Mouse (Mus musculus): Measurements from ENCODE around the gene Chic2. TPM values are rescaled to one million over a fixed set of nuclear protein-coding genes. Genes with fewer than 3 reads are reported as not detected.

Gene Chic2
- polyA plus RNA-seq, 1 experiment from 2014 or later: 20.4 TPM

DNA sequence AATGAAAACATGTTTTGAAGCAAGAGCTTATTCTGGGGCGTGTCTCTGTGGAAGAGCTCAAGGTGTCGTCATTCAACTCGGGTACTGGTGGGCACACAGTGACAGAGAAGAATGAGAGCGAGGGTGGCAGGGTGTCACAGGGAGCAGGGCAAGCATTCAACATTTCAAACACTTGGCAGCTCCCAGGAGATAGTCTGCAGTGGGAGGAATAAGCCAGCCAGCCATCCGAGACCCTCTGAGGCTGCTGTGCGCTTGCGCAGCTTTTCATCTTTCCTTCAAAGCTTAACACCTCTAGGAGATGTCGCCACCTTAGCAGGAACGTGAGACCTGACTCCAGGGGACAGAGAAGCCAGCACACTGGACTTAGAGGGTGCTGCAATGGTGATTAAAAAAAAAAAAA, 88.2 kb downstream of the Chic2 start:
- Histone ChIP-seq H3K4me3 (replicated peaks; ENCODE audit: low read length) (no peak overlapping the region), H3K4me1 (ENCODE audit: control insufficient read depth, insufficient read depth, low read length) (peaks cover 9% of the 10 kb centered on the region; the same call in 1 of the 2 replicates), H3K9me3 (replicated peaks; ENCODE audit: control insufficient read depth, low read length) (no peaks in the 10 kb centered on the region), H3K27ac (ENCODE audit: low read length) (no peak overlapping the region), H3K36me3 (ENCODE audit: control insufficient read depth, insufficient read depth, low read length) (no peaks in the 10 kb centered on the region), H3K27me3 (ENCODE audit: control insufficient read depth, insufficient read depth, low read length) (no peaks in the 10 kb centered on the region), H3K9ac (ENCODE audit: low read length) (no peak overlapping the region), H3K4me2 (ENCODE audit: low read depth, low read length) (no peak overlapping the region)
- ATAC-seq (ENCODE audit: insufficient read depth, low FRiP score): no peak
- WGBS: 32% methylated on average over 9 of the region's 9 CpGs

DNA sequence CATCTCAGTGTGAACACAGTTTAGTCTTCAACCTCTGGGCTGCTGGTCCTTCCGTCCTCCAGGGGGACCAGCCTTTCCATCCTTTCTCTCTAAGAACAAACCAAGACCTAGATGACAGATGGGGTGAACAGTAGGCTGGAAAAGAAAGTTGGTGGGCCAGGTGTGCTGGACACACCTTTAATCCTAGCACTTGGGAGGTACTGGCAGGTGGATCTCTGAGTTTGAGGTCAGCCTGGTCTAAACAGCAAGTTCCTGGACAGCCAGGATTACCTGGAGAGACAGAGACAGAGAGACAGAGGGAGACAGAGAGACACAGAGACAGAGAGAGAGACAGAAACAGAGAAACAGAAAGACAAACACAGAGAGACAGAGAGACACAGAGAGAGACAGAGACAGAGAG, 89.0 kb downstream of the Chic2 start:
- Histone ChIP-seq H3K4me2 (ENCODE audit: low read depth, low read length) (no peak overlapping the region), H3K27me3 (ENCODE audit: control insufficient read depth, insufficient read depth, low read length) (no peaks in the 10 kb centered on the region), H3K9ac (ENCODE audit: low read length) (no peak overlapping the region), H3K9me3 (replicated peaks; ENCODE audit: control insufficient read depth, low read length) (no peaks in the 10 kb centered on the region), H3K27ac (ENCODE audit: low read length) (no peak overlapping the region), H3K4me1 (ENCODE audit: control insufficient read depth, insufficient read depth, low read length) (peaks cover 7% of the 10 kb centered on the region; the same call in 1 of the 2 replicates), H3K36me3 (ENCODE audit: control insufficient read depth, insufficient read depth, low read length) (no peaks in the 10 kb centered on the region), H3K4me3 (replicated peaks; ENCODE audit: low read length) (no peak overlapping the region)
- 80% methylated on average over 1 of the region's 1 CpGs for WGBS
- ATAC-seq (ENCODE audit: insufficient read depth, low FRiP score): no peak

DNA sequence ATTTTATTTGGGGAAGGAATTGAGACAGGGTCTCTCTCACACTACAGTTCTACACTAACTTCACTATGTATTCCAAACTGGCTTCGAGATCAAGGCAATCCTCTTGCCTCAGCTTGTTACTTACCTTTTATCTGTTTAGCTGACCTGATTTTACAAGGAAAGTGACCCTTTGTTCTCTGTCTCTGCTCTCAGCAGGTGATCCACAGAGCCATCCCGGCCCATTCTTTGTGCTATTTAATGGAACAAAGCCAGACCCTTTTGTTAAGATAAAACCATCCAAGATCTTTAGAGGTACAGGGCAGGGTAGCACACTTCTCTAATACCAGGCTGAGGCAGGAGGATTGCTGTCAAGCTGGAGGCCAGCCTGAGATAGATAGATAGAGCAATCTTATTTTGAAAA, 91.6 kb downstream of the Chic2 start:
- no peak overlapping the region for H3K9ac ChIP-seq (ENCODE audit: low read length)

DNA sequence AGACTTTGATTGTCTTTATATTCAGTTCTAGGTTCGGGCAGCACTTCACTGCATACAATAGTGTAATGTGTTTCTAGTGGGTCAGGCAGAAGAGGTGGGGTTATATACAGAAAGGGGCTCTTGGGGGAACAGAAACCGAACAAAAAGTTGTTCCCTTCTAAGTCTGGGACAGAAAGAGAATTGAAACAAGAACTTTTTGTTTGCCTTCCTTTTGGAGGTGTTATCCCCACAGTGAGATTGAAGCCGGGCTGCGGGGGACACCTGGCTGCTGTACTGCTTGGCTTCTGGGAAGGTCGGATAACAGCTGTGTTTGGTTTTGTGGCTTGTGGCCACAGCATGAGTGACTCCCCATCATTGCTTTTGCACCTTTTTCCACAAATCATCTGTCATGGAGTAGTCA, 93.2 kb downstream of the Chic2 start:
- WGBS: 64% methylated on average over 5 of the region's 5 CpGs
- 0 out of 2 replicates have a peak, but pooled peaks cover 4% of the 10 kb centered on the region for H3K4me1 ChIP-seq (ENCODE audit: control insufficient read depth, insufficient read depth, low read length)
- H3K9ac ChIP-seq (ENCODE audit: low read length): no peak overlapping the region
- H3K27me3 ChIP-seq (ENCODE audit: control insufficient read depth, insufficient read depth, low read length): no peaks in the 10 kb centered on the region
- no peak for ATAC-seq (ENCODE audit: insufficient read depth, low FRiP score)
- H3K4me3 ChIP-seq (replicated peaks; ENCODE audit: low read length): no peak overlapping the region
- H3K4me2 ChIP-seq (ENCODE audit: low read depth, low read length): no peak overlapping the region
- H3K27ac ChIP-seq (ENCODE audit: low read length): no peak overlapping the region
- no peaks in the 10 kb centered on the region for H3K9me3 ChIP-seq (replicated peaks; ENCODE audit: control insufficient read depth, low read length)
- H3K36me3 ChIP-seq (ENCODE audit: control insufficient read depth, insufficient read depth, low read length): no peaks in the 10 kb centered on the region

More for the DNA sequence above, 91.6 kb downstream of the Chic2 start:
- Histone ChIP-seq H3K4me1 (ENCODE audit: control insufficient read depth, insufficient read depth, low read length) (0 out of 2 replicates have a peak, but pooled peaks cover 4% of the 10 kb centered on the region), H3K36me3 (ENCODE audit: control insufficient read depth, insufficient read depth, low read length) (no peaks in the 10 kb centered on the region), H3K27me3 (ENCODE audit: control insufficient read depth, insufficient read depth, low read length) (no peaks in the 10 kb centered on the region), H3K9me3 (replicated peaks; ENCODE audit: control insufficient read depth, low read length) (no peaks in the 10 kb centered on the region), H3K4me3 (replicated peaks; ENCODE audit: low read length) (no peak overlapping the region), H3K27ac (ENCODE audit: low read length) (no peak overlapping the region), H3K4me2 (ENCODE audit: low read depth, low read length) (no peak overlapping the region)
- 41% methylated on average over 2 of the region's 2 CpGs for WGBS
- ATAC-seq (ENCODE audit: insufficient read depth, low FRiP score): no peak

DNA sequence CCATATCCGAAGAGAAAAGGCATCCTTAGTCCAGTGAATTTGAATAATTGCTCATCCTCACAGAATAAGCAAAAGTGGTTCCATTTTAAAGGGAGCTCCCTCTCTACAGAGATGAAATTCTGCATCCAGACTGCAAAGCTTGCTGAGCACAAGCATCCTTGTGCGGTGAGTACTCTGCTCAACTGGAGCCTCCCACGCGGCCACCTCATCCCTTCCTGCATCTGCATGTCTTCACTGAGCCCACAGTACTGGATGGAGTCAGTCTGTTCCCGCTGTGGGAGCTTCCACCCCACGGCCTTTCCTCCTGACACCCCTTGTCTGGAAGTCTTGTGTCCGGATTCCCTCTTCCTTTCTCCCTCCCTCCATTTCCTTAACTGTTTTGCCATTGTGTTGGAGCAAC, 95.3 kb downstream of the Chic2 start:
- Histone ChIP-seq H3K4me2 (ENCODE audit: low read depth, low read length) (no peak overlapping the region), H3K9ac (ENCODE audit: low read length) (no peak overlapping the region), H3K27me3 (ENCODE audit: control insufficient read depth, insufficient read depth, low read length) (no peaks in the 10 kb centered on the region), H3K4me1 (ENCODE audit: control insufficient read depth, insufficient read depth, low read length) (0 out of 2 replicates have a peak, but pooled peaks cover 1% of the 10 kb centered on the region), H3K9me3 (replicated peaks; ENCODE audit: control insufficient read depth, low read length) (no peaks in the 10 kb centered on the region), H3K4me3 (replicated peaks; ENCODE audit: low read length) (no peak overlapping the region), H3K36me3 (ENCODE audit: control insufficient read depth, insufficient read depth, low read length) (no peaks in the 10 kb centered on the region), H3K27ac (ENCODE audit: low read length) (no peak overlapping the region)
- no peak for ATAC-seq (ENCODE audit: insufficient read depth, low FRiP score)
- 71% methylated on average over 7 of the region's 7 CpGs for WGBS

DNA sequence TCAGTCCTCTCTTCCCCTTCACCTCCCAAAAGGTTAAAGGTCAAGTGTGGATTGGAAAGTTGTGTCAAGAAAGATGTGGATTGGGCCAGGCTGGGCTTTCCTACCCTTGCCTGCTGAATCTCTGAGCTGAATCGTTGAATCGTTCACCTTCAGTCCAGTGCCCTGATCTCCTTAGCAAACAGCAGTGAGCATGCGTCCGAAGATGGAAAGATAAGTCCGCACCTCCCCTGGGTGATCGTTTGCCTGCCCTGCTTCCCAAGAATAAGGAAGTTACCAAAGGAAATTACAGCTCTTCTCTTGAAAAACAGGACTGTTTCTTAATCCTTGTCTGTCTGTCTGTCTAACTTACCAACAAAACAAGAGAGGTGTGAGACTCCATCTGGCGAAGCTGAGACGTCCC, 96.1 kb downstream of the Chic2 start:
- WGBS: 54% methylated on average over 8 of the region's 8 CpGs
- H3K27me3 ChIP-seq (ENCODE audit: control insufficient read depth, insufficient read depth, low read length): no peaks in the 10 kb centered on the region
- 0 out of 2 replicates have a peak, but pooled peaks cover 3% of the 10 kb centered on the region for H3K4me1 ChIP-seq (ENCODE audit: control insufficient read depth, insufficient read depth, low read length)
- no peak overlapping the region for H3K4me2 ChIP-seq (ENCODE audit: low read depth, low read length)
- no peaks in the 10 kb centered on the region for H3K36me3 ChIP-seq (ENCODE audit: control insufficient read depth, insufficient read depth, low read length)
- H3K27ac ChIP-seq (ENCODE audit: low read length): no peak overlapping the region
- H3K9me3 ChIP-seq (replicated peaks; ENCODE audit: control insufficient read depth, low read length): no peaks in the 10 kb centered on the region
- H3K4me3 ChIP-seq (replicated peaks; ENCODE audit: low read length): no peak overlapping the region
- ATAC-seq (ENCODE audit: insufficient read depth, low FRiP score): no peak
- no peak overlapping the region for H3K9ac ChIP-seq (ENCODE audit: low read length)

Other genes starting within 250 kb of the Chic2 start
- gene Gsx2, start 30.8 kb upstream of the Chic2 start, polyA plus RNA-seq (2015; fragmentation: Nextera tagmentation; extraction: Ambion mirVana): not detected in 2 replicates
- 38.7 and 39.5 TPM in 2 replicates for gene Pdgfra, start 107.5 kb upstream of the Chic2 start, polyA plus RNA-seq (2015; fragmentation: Nextera tagmentation; extraction: Ambion mirVana)